Mouse (Mus musculus) adrenal gland, adult 18-20 months (tissue): Measurements from ENCODE around the gene Agap1. TPM values are rescaled to one million over a fixed set of nuclear protein-coding genes. Genes with fewer than 3 reads are reported as not detected.

Source experiments
- DNase-seq, 2 experiments: peaks; one replicate each; pipeline ENCODE4 v3.0.0; 2021 to 2022; ENCODE audit warnings: low spot score in 2 of 2
- total RNA-seq, 2 experiments: library from RNA; stranded (reverse); gene quantifications; 1 replicate in 1 of 2; 2 replicates in 1 of 2; pipeline ENCODE4 v1.2.3; 2021

Gene Agap1
- total RNA-seq, 2 experiments from 2014 or later, result 44.7 to 59.1 TPM

DNA sequence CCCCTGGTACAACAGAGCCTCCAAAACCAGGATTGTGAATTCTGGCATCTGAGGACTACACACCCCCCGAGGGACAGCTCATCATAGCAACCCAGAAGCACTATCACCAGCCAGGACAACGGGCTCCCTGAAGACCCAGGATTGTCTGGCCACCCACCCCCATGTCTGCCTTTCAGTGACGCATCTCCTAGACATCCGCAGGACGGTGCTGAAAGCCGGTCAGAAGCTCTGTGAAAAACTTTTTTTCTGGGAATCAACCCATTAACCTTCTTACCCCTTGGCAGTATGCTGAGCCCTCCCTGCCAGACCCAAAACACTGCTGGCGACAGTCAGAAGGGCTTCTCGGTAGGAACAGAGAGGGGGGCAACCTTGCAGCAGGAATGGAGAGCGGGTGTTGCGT lies 426.2 kb downstream of the Agap1 start:
- no peak for DNase-seq

GRCm38 (mm10) chr1:89884335-89884734 lies 429.7 kb downstream of the Agap1 start:
- DNase-seq, result no peak

DNA sequence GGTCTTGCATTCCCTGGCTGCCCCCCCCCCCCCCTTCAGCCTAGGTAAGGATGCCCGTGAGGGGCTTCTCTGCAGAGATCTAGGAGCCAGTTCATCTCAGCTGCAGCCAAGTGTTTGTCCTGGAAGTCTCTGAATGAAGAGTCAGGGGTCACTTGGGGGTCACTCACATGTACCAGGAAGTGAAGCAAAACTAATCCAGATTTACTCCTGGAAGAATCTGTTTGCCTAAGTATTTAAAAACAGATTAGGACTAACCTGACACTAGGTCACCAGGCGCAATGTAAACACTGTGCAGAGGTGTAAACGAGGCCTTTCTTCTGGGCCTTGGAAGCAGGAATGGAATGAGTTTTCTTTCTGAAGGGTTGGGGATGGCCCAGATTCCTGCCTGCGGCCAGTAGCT lies 431.1 kb downstream of the Agap1 start:
- DNase-seq, result no peak

DNA sequence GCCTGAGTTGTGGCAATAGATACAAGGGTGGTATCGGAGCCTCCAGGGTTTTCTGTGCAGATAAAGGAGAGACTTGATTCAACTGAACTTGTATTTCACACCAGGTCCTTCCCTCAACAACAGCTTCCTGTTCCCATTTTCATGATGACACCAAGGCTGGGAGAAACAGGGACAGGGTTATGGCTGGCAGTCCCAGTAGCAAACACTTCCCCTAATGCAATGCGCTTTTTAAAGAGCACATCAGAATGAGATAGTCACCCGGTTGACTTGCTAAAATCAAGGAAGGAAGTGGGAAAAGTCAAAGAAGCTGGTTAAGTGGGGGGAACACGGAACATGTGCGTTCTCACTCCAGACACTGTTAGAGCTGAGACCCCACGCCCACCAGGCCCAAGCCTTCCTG lies 436.8 kb downstream of the Agap1 start:
- no peak for DNase-seq

- DNase-seq, result no peak
Observed at GRCm38 (mm10) chr1:89892281-89892680, 437.7 kb downstream of the Agap1 start.

DNA sequence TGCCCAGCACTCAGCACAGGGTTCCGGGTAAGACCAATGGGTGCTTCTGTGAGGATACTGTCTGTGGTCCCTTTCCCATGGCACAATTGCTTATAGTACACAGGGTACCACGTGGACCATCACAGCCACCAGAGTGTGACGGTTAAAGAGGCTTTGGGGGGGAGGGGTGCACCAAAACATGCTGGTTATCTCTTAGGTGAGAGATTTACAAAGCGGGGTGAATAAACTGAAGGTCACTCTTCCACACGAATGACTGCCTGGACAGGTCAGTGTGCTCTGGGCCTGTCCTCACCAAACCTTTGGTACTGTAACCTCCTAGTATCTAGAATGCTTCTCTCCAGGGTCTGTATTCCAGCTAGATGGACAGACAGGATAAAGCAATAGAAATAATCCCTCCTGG lies 441.2 kb downstream of the Agap1 start:
- no peak for DNase-seq

GRCm38 (mm10) chr1:89899036-89899435 lies 444.4 kb downstream of the Agap1 start:
- no peak for DNase-seq

GRCm38 (mm10) chr1:89899761-89900445 lies 445.3 kb downstream of the Agap1 start:
- DNase-seq, result no peak

- no peak for DNase-seq
Observed at GRCm38 (mm10) chr1:89901381-89901780, 446.8 kb downstream of the Agap1 start.

- no peak for DNase-seq
Observed at GRCm38 (mm10) chr1:89902236-89902635, 447.6 kb downstream of the Agap1 start.

DNA sequence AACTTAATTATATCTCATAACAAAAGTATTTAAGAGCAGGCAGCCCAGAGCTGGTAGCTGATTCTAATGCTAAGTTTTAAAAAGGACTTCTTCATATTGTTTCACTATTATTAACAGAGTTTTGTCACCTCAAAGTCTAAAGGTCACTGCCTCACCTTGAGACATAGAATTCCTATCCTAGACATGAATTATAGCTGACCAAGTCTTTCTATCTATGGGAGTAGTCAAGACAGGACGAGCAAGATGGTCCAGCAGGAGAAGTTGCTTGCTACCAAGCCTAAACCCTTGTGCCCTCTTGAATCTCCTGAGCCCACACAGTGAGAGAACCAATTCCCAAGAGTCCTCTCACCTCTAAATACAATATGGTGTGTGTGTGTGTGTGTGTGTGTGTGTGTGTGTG lies 448.0 kb downstream of the Agap1 start:
- DNase-seq, result no peak

GRCm38 (mm10) chr1:89909796-89910195 lies 455.2 kb downstream of the Agap1 start:
- DNase-seq, result no peak

DNA sequence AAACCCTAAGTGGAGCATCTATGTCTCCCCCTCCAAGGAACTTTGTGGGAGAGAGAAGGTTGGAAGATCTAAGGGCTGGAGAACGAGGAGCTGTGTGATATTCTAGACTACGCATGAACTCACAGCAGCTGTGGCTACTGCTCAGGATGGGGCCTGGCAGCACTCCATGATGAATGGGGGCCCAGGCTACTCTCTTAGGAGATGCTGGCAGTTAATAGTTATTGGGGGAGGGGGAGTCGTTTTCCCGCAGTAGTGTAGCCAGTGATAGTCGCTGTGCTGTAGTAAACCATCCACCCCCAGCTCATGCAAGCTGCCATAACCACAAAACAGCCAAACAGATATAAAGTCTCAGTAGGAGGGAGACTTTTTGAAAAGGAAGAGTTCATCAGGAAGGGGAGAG lies 457.8 kb downstream of the Agap1 start:
- DNase-seq, result no peak

- DNase-seq, result no peak
Observed at GRCm38 (mm10) chr1:89913611-89914010, 459.0 kb downstream of the Agap1 start.

DNA sequence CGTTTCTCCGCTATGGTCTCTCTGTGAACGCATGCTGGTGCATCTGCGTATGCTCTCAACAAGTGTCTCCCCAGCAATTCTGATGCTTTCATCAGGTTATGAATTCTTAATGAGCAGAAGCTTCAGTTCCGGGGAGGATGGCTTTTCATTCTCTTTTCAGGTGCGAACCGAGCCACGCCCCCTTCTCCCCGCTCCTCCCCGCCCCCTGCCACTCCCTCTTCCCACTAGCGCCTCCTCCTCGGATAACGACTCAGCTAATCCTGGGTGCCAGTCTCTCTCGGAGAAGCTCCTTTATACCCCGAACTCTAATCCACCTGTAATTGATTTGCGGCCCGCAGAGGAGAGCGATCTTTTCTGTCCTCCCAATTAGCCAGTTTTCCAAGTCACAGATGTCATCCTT lies 463.5 kb downstream of the Agap1 start:
- no peak for DNase-seq

- no peak for DNase-seq
Observed at GRCm38 (mm10) chr1:89919206-89919605, 464.6 kb downstream of the Agap1 start.

DNA sequence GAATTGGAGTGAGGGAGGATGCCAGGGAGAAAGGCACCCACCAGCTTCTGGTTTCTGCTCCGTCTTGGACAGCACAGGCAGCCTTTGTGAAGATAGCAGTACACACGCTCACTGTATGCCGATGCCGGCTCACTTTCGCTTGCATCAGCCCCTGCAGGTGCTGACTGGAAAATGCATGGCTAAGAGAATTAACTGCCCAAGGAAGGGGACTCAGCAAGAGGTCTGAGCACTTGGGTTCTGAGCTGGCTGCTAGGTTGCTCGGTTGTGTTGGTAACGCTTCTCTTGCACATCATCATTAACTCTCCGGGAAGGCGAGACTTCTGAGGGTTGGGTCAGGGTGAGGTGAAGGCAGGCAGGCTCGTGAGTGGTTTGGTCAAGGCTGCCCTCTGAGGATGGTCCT lies 467.2 kb downstream of the Agap1 start:
- no peak for DNase-seq

DNA sequence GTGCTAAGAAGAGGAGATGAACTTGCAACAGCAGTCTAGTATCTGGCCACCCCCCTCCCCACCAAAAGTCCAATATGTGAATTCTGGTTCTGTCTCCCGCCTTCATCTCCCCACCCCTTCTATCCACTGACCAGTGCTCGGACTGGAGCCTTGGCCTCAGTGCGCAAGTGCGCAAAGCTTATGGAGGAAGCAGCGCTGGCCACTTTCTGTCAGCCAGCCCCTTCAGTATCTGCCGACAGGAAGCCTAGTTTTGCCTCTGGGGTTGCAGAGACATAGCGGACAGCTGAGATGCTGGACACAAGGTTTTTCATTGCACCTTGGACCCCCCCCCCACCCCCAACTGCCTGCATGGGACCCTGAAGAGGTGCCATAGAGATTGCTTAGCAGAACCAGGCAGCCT lies 467.7 kb downstream of the Agap1 start:
- no peak for DNase-seq

DNA sequence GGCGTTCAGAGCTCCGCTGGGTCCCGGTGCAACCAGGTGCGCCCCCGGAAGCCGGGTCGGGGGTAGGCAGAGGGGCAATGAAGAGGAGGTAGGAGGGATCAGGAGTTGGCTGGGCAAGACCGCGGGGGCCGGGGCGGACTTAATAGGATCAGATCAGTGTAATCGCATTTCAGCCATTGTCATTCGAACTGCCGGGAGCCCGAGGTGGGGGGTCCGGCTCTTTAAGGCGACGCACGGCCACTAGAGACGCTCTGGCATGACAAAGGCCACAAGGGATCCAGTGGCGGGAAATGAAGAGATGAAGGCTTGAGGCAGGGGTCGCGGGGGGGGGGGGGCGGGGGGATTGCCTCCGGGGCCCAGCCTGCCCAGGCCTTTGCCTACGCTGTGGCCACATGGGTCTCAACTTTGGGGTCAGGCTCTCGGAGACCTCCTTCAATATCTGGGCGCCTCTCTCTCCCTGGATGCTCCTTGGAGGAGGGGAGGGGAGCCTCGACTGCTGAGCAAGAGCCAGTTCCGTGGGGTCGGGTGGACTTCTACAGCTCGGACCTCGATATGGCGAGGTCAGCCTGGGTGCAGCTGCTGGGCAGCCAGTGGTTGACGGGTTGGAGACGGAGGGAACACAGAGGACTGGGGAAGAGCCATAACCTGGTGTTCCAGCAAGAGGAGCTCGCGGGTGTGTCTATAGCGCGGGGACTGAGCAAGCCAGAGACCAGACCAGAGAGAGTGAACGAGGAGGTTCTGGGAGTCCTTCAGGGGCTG lies 468.5 kb downstream of the Agap1 start:
- no peak for DNase-seq

- no peak for DNase-seq
Observed at GRCm38 (mm10) chr1:89923642-89924020, 469.0 kb downstream of the Agap1 start.

- no peak for DNase-seq
Observed at GRCm38 (mm10) chr1:89925501-89926190, 471.0 kb downstream of the Agap1 start.

GRCm38 (mm10) chr1:89926583-89927060 lies 472.0 kb downstream of the Agap1 start:
- no peak for DNase-seq
